Mouse (Mus musculus) kidney, adult 2 months (tissue): Measurements from ENCODE around the gene Mea1.

ENCODE experiments used
- CTCF ChIP-seq: fragments of 200-500 bp; conservative IDR thresholded peaks from 2 replicates; pipeline ENCODE4 v1.5.1; 2011; ENCODE audit warnings: low read depth, mild to moderate bottlenecking, control low read depth, low read length, moderate library complexity, mixed read lengths; ENCODE audit not compliant: insufficient read depth, insufficient read length
- POLR2A ChIP-seq: fragments of 200-500 bp; IDR thresholded peaks from one replicate; pipeline ENCODE4 v1.6.1; 2011; ENCODE audit warnings: low read depth, low read length, control low read depth

DNA sequence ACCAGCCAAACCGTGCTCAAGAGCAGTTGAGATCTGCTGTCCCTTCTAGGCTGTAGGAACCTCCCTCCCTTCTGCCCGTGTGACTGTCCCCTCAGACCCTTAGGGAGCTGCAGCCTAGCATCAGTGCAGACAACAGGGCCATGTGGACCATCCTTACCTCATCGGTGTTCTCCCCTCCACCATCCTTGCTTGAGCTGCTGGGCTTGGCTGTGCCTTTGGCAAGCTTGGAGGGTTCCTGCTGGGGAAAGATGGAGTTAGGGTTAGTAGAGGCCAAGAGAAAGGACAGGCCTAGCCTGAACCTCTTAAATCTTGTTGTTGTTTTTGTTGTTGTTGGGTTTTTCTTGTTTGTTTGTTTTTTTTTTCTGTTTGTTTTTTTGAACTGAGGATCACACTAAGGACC, 21.3 kb downstream of the Mea1 start:
- TF ChIP-seq CTCF (no peak), POLR2A (no peak)
